Comparison of ENCODE assay signal across 34 mouse cellular contexts in the genomic region with DNA sequence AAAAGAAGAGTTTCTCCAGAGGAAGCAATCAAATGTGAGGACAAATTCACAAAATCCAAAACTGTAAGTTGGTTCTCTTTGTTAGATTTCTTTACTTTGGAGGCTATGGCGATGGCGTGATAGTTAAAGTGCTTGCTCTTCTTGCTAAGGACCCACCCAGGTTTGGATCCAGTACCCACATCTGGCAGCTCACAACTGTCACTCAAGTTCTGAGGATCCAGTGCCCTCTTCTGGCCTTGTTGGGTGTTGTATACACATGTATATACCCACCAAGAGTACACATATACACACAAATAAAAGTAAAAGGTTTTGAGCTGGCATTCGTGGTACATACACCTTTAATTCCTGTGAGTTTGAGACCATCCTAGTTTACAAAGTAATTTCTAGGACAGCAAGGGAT. TPM values are rescaled to one million over a fixed set of nuclear protein-coding genes. Genes with fewer than 3 reads are reported as not detected.
DNase-seq lines count a peak whose midpoint lies in the region; ATAC-seq and TF ChIP-seq lines count a peak whose summit lies in the region.
"Had no signal": no experiment of that assay in that cellular context is flagged by ENCODE, and none has a peak within 500 bp of the region (broad histone marks: within the 10 kb centered on the region; RNA-seq: fewer than 3 reads in every experiment).

No protein-coding gene starts in this region.

- H3K4me2 ChIP-seq in lung, postnatal 0 days (replicated peaks; ENCODE audit: low read depth, low read length), result no peak overlapping the region
- H3K4me2 ChIP-seq: embryonic facial prominence, embryonic 12.5 days; hindbrain, embryonic 15.5 days; kidney, embryonic 15.5 days; limb, embryonic 15.5 days; liver, embryonic 13.5 days; lung, embryonic 15.5 days; neural tube, embryonic 15.5 days; stomach, embryonic 15.5 days had no signal

- TF ChIP-seq EP300 in lung, postnatal 0 days (IDR thresholded peaks at IDR 0.05), result no peak

- H3K9me3 ChIP-seq in lung, postnatal 0 days (ENCODE audit: low read length), result no peaks in the 10 kb centered on the region
- H3K9me3 ChIP-seq: embryonic facial prominence, embryonic 12.5 days; hindbrain, embryonic 10.5 days; hindbrain, embryonic 15.5 days; kidney, embryonic 15.5 days; limb, embryonic 10.5 days; limb, embryonic 15.5 days; liver, embryonic 13.5 days; lung, embryonic 15.5 days; megakaryocyte, embryonic 14.5 days; neural tube, embryonic 15.5 days; stomach, embryonic 15.5 days had no signal

- no peak for ATAC-seq in CD4-positive, CD25-positive, alpha-beta regulatory T cell, adult 4 months
- no peak for ATAC-seq in lung, postnatal 0 days
- ATAC-seq in inflammation-experienced regulatory T-cells, adult 6 months, result no peak
- ATAC-seq: activated CD4-positive, CD25-positive, alpha-beta regulatory T cell, adult 4 months; forebrain, embryonic 14.5 days had no signal

- H3K9ac ChIP-seq in lung, postnatal 0 days (replicated peaks; ENCODE audit: low read depth), result no peak overlapping the region
- H3K9ac ChIP-seq: embryonic facial prominence, embryonic 12.5 days; hindbrain, embryonic 15.5 days; kidney, embryonic 15.5 days; limb, embryonic 15.5 days; liver, embryonic 13.5 days; lung, embryonic 15.5 days; neural tube, embryonic 15.5 days; stomach, embryonic 15.5 days had no signal

- H3K27ac ChIP-seq in lung, postnatal 0 days (ENCODE audit: low read length), result no peak overlapping the region
- H3K27ac ChIP-seq: embryonic facial prominence, embryonic 12.5 days; gastrocnemius, adult 2 months; hindbrain, embryonic 10.5 days; hindbrain, embryonic 15.5 days; kidney, embryonic 15.5 days; limb, embryonic 10.5 days; limb, embryonic 15.5 days; liver, embryonic 13.5 days; lung, embryonic 15.5 days; neural tube, embryonic 15.5 days; stomach, embryonic 15.5 days had no signal

- no peaks in the 10 kb centered on the region for H3K27me3 ChIP-seq in lung, postnatal 0 days (replicated peaks; ENCODE audit: insufficient read depth, low read length)
- H3K27me3 ChIP-seq: embryonic facial prominence, embryonic 12.5 days; hindbrain, embryonic 15.5 days; kidney, embryonic 15.5 days; limb, embryonic 15.5 days; liver, embryonic 13.5 days; lung, embryonic 15.5 days; megakaryocyte, embryonic 14.5 days; neural tube, embryonic 15.5 days; stomach, embryonic 15.5 days had no signal

- WGBS in lung, postnatal 0 days, result 96% methylated on average over 3 of the region's 3 CpGs

- peaks cover 15% of the 10 kb centered on the region; the same call in 1 of the 2 replicates for H3K36me3 ChIP-seq in lung, postnatal 0 days (ENCODE audit: insufficient read depth, low read length)

- no peak overlapping the region for H3K4me3 ChIP-seq in lung, postnatal 0 days (ENCODE audit: low read depth, low read length)
- H3K4me3 ChIP-seq: embryonic facial prominence, embryonic 12.5 days; gastrocnemius, adult 2 months; hindbrain, embryonic 10.5 days; hindbrain, embryonic 15.5 days; kidney, embryonic 15.5 days; limb, embryonic 10.5 days; limb, embryonic 15.5 days; liver, embryonic 13.5 days; lung, embryonic 15.5 days; megakaryocyte, embryonic 14.5 days; neural tube, embryonic 15.5 days; stomach, embryonic 15.5 days had no signal

- H3K4me1 ChIP-seq in lung, postnatal 0 days (ENCODE audit: insufficient read depth, low read depth, low read length), result no peaks in the 10 kb centered on the region
- H3K4me1 ChIP-seq: embryonic facial prominence, embryonic 12.5 days; hindbrain, embryonic 10.5 days; hindbrain, embryonic 15.5 days; kidney, embryonic 15.5 days; limb, embryonic 10.5 days; limb, embryonic 15.5 days; liver, embryonic 13.5 days; lung, embryonic 15.5 days; neural tube, embryonic 15.5 days; stomach, embryonic 15.5 days had no signal

- peak; percentile 11 for DNase-seq in CD4-positive, CD25-positive, alpha-beta regulatory T cell, adult 2 months (ENCODE audit: low read depth, low spot score)
- DNase-seq in lung, postnatal 0 days (ENCODE audit: low spot score), result no peak
- no peak for DNase-seq in lung, adult 18-20 months
- peak; percentile 13 for DNase-seq in WW6 (ENCODE audit: low read depth, low spot score)
- no peak for DNase-seq in thymus, postnatal 10 days (ENCODE audit: low spot score in 2 of 2)
- DNase-seq in right cerebral cortex, adult 18-20 months, result no peak
- DNase-seq: adrenal gland, adult 2 months; cerebellum, adult 2 months; cerebellum, postnatal 25 days; embryo, embryonic 11 days; gastrocnemius, adult 2 months; heart, postnatal 14 days; kidney, adult 18-20 months; kidney, postnatal 4 days; liver, embryonic 13.5 days; lung, postnatal 36 days; midbrain, embryonic 14.5 days; retina, postnatal 1 day; right cerebral cortex, postnatal 25 days; thymus, postnatal 36 days had no signal

- 0 out of 2 replicates have a peak, but pooled peaks have one; percentile 6 for TF ChIP-seq CTCF in lung, postnatal 0 days (IDR thresholded peaks at IDR 0.05)

RNA-seq across cellular contexts. Expression of gene Eif2s1, which starts 13.0 kb away (rescaled TPM):
- 100 to 1,000 TPM; 189 to 200 TPM for polyA plus RNA-seq in CD4-positive, CD25-positive, alpha-beta regulatory T cell, adult 4 months (2017; shearing (Covaris generic))
- polyA plus RNA-seq in lung, postnatal 0 days (2015; fragmentation: Nextera tagmentation; extraction: Ambion mirVana), result 77.7 and 85.6 TPM in 2 replicates
- polyA plus RNA-seq in inflammation-experienced regulatory T-cells, adult 6 months (2017; shearing (Covaris generic)), result 100 to 1,000 TPM; 172 to 284 (median 198) TPM

RNA-seq across cellular contexts. Expression of gene Atp6v1d, which starts 13.1 kb away (rescaled TPM):
- polyA plus RNA-seq in CD4-positive, CD25-positive, alpha-beta regulatory T cell, adult 4 months (2017; shearing (Covaris generic)), result 100 to 1,000 TPM; 240 to 257 TPM
- 64.0 and 64.4 TPM in 2 replicates for polyA plus RNA-seq in lung, postnatal 0 days (2015; fragmentation: Nextera tagmentation; extraction: Ambion mirVana)
- 100 to 1,000 TPM; 197 to 235 (median 223) TPM for polyA plus RNA-seq in inflammation-experienced regulatory T-cells, adult 6 months (2017; shearing (Covaris generic))

RNA-seq across cellular contexts. Expression of gene Plek2, which starts 32.2 kb away (rescaled TPM):
- under 1 TPM in 1 of 2 experiments, not detected in 1; 0.39 TPM for polyA plus RNA-seq in CD4-positive, CD25-positive, alpha-beta regulatory T cell, adult 4 months (2017; shearing (Covaris generic))
- polyA plus RNA-seq in lung, postnatal 0 days (2015; fragmentation: Nextera tagmentation; extraction: Ambion mirVana), result 2.6 and 2.8 TPM in 2 replicates
- under 1 TPM in 2 of 3 experiments, not detected in 1; 0.35 to 0.45 TPM for polyA plus RNA-seq in inflammation-experienced regulatory T-cells, adult 6 months (2017; shearing (Covaris generic))
- polyA plus RNA-seq: adrenal gland, adult 2 months had no signal

Comparison
In these comparisons a context has a peak if more than half of its experiments do, and no peak if none do; other contexts are left out.
1. DNase-seq: peak in CD4-positive, CD25-positive, alpha-beta regulatory T cell, adult 2 months (single experiment) and WW6 (single experiment); none in lung, postnatal 0 days (single experiment), lung, adult 18-20 months (0 of 2), thymus, postnatal 10 days (0 of 2) and right cerebral cortex, adult 18-20 months (single experiment).